Mouse (Mus musculus) cortical plate, adult 2 months (tissue): ENCODE results near the gene Mxi1. TPM values are rescaled to one million over a fixed set of nuclear protein-coding genes. Genes with fewer than 3 reads are reported as not detected.

Experiments
- H3K27ac ChIP-seq: fragments of 200-500 bp; 2 replicates; pipeline ENCODE4 v1.5.1; 2012; ENCODE audit warnings: low read length, control low read depth, inconsistent platforms; ENCODE audit not compliant: insufficient read depth
- H3K4me1 ChIP-seq: fragments of 200-500 bp; 2 replicates; pipeline ENCODE4 v1.6.1; 2011; ENCODE audit warnings: low read length; ENCODE audit not compliant: control insufficient read depth, insufficient read depth
- H3K4me3 ChIP-seq: fragments of 200-500 bp; 2 replicates; pipeline ENCODE4 v1.5.1; 2011; ENCODE audit warnings: mild to moderate bottlenecking, low read length, control low read depth; ENCODE audit not compliant: insufficient read depth
- CTCF ChIP-seq: fragments of 200-500 bp; IDR thresholded peaks from 2 replicates; pipeline ENCODE4 v1.5.1; 2011; ENCODE audit warnings: mild to moderate bottlenecking, control low read depth, low read length; ENCODE audit not compliant: insufficient read depth; ENCODE audit errors: extremely low read depth
- POLR2A ChIP-seq: fragments of 200-500 bp; IDR thresholded peaks from 2 replicates; pipeline ENCODE4 v1.6.1; 2011; ENCODE audit warnings: mild to moderate bottlenecking, low read length, control low read depth; ENCODE audit not compliant: insufficient read depth; ENCODE audit errors: extremely low read depth
- polyA plus RNA-seq: library from polyadenylated mRNA; depleted of rRNA; stranded (reverse); fragments of >200 nt; gene quantifications from 2 replicates; pipeline ENCODE4 v1.2.3, GENCODE M21; 2012

Gene Mxi1
- polyA plus RNA-seq, 1 experiment, result 81.0 TPM

- TF ChIP-seq POLR2A (no peak), CTCF (no peak)
- no peak overlapping the region for H3K4me3 ChIP-seq
- no peaks in the 10 kb centered on the region for H3K4me1 ChIP-seq
- no peak overlapping the region for H3K27ac ChIP-seq
These were observed 94.0 kb downstream of the Mxi1 start for GRCm38 (mm10) chr19:53404219-53404836.

GRCm38 (mm10) chr19:53404837-53405356, 94.6 kb downstream of the Mxi1 start:
- no peaks in the 10 kb centered on the region for H3K4me1 ChIP-seq
- H3K27ac ChIP-seq, result no peak overlapping the region
- no peak overlapping the region for H3K4me3 ChIP-seq
- no peak for TF ChIP-seq CTCF
- TF ChIP-seq POLR2A, result no peak

DNA sequence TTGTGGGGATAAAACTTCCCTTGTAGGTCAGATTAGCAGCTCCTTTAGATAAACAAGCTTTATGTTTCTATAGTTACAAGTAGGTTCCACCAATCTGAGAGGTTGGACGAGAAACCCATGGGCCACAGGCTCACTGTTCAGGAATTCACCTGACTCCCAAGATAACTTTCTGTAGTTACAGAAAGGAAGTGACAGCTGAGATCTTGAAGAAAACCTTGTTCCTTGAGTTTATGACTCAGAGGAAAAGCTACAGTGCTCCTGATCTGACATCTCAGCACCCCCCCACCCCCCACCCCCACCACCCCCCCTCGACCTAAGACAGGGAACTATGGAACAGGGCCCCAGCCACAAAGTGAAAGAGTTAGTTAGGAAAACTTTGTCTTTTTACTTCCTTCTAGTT, 95.5 kb downstream of the Mxi1 start:
- H3K4me1 ChIP-seq, result no peaks in the 10 kb centered on the region
- no peak overlapping the region for H3K4me3 ChIP-seq
- H3K27ac ChIP-seq, result no peak overlapping the region
- TF ChIP-seq POLR2A, result no peak
- TF ChIP-seq CTCF, result no peak

DNA sequence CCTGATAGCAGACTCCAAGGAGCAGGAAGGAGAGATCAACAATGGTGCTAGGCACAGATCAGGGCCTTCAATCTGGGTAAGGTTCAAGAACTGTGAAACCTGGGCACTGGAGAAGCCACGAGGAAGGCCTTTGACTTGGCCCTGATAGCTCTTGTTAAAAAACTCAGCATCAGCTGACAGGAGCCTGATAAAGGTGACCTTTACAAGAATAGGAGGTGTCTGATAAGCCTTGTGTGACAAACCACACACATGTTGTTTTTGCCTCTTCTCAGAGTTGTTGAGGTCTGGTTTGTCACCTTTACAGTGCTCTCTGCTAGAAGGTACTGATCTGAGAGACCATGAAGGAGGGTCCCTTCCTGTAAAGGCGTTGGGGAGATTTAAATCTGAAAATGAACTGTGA, 97.0 kb downstream of the Mxi1 start:
- no peak overlapping the region for H3K27ac ChIP-seq
- TF ChIP-seq POLR2A (no peak), CTCF (no peak)
- H3K4me1 ChIP-seq, result 0 out of 2 replicates have a peak, but pooled peaks cover 2% of the 10 kb centered on the region

GRCm38 (mm10) chr19:53408398-53408797, 98.1 kb downstream of the Mxi1 start:
- no peak overlapping the region for H3K27ac ChIP-seq
- TF ChIP-seq POLR2A (no peak), CTCF (no peak)
- no peak overlapping the region for H3K4me3 ChIP-seq
- 0 out of 2 replicates have a peak, but pooled peaks cover 2% of the 10 kb centered on the region for H3K4me1 ChIP-seq

More for the DNA sequence above, 97.0 kb downstream of the Mxi1 start:
- no peak overlapping the region for H3K4me3 ChIP-seq

DNA sequence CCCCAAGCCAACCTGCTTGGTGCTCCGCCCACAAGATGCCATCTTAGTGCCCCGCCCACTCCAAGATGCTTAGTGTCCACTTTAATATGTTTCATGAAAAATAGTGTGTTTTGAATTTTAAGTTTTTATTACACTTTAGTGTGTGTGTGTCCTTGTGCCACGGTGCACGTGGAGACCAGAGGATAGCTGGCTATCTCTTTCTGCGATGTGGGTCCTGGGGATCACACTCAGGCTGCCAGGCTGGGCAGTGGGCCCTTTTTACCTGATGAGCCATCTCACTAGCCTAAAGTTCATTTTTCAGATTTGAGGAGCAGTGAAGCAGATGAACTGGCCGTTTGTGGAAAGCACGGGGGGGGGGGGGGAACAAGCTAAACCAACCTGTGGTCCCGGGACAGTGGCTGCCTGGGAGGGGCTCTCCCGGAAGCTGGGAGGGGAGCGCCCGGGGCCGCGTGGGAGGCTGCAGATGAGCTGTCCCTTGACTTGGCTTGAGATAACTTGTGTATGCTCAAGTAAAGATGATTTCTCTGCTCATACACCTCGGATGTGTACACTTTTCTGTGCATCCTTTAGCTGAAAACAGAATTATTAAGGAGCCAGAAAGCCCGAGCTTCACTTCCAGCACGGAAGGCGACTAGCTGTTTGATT, 99.5 kb downstream of the Mxi1 start:
- no peak for TF ChIP-seq CTCF
- no peak for TF ChIP-seq POLR2A
- no peak overlapping the region for H3K4me3 ChIP-seq
- no peak overlapping the region for H3K27ac ChIP-seq
- peaks cover 4% of the 10 kb centered on the region for H3K4me1 ChIP-seq

DNA sequence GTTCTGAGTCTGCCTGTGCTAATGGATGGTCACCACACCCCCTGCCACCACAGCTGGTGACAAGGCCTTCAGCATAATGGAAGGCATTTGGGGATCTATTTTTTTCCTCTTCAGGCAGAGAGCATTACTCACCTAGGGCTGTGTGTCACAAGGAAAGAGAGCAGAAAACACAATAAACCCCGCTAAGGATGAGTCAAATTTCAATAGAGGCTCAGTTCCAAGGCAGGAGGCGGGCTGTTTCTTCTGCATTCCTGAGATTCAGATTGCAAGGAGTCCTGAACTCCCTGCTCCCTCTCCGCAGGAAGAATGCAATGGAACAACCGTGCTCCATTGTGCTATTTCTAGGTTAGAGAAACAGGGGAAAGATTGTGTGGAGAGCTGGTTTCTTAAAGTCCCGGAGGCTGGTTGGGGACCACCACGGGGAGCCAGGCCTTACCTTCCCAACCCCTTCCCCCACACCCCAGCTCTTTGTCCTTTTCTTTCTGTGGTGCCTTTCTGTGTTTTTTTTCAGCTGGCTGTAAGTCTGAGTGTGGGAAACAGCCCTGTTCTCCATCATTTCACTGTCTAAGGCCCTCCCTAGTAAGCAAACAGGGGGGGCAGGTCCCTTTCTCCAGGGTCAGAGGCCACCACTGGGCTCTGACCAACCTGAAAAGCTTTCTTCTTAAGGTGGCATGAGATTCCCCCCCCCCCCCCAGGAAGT, 102.0 kb downstream of the Mxi1 start:
- Histone ChIP-seq H3K27ac (no peak overlapping the region), H3K4me1 (peaks cover 4% of the 10 kb centered on the region), H3K4me3 (no peak overlapping the region)
- TF ChIP-seq CTCF, result no peak
- no peak for TF ChIP-seq POLR2A

- Histone ChIP-seq H3K4me1 (peaks cover 4% of the 10 kb centered on the region), H3K4me3 (no peak overlapping the region), H3K27ac (no peak overlapping the region)
- no peak for TF ChIP-seq CTCF
- no peak for TF ChIP-seq POLR2A
These were observed 103.5 kb downstream of the Mxi1 start for GRCm38 (mm10) chr19:53413617-53414380.

GRCm38 (mm10) chr19:53414650-53415049, 104.3 kb downstream of the Mxi1 start:
- peaks cover 4% of the 10 kb centered on the region for H3K4me1 ChIP-seq
- no peak overlapping the region for H3K4me3 ChIP-seq
- TF ChIP-seq CTCF, result no peak
- TF ChIP-seq POLR2A, result no peak
- H3K27ac ChIP-seq, result peak overlapping the region; percentile 59; the same call in 1 of the 2 replicates

DNA sequence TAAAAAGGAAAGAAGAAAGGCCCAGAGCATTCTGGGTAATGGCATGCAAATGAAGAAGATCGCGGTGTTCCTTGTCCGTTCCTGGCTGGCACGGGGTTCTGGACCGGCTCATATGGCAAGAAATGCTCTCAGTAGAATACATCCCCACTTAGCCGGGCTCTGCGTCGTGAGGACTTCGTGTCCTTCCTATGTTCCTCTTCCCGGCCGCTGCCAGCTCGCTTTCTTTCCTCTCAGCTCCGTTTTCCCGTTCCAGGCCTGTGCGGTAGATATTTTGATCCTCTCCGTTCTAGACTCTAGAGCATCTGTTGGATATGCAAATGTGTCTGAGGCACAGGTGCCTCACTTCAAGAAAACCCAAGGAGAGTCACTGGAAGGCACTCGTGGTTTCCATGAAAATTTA, 104.9 kb downstream of the Mxi1 start:
- no peak for TF ChIP-seq CTCF
- H3K27ac ChIP-seq, result no peak overlapping the region
- H3K4me1 ChIP-seq, result peaks cover 4% of the 10 kb centered on the region
- no peak overlapping the region for H3K4me3 ChIP-seq
